Mouse (Mus musculus): ENCODE data around the gene Mad1l1.

Gene Mad1l1

GRCm38 (mm10) chr5:140331615-140332512 lies 10.5 kb upstream of the Mad1l1 start, which contains the start of gene Mrm2:
TSS of gene Mrm2 (minus strand) at chr5:140331898.
- peak; percentile 67 to 77 for DNase-seq (ENCODE audit: low spot score in 2 of 2)

GRCm38 (mm10) chr5:140324058-140324457 lies 2.7 kb upstream of the Mad1l1 start:
- DNase-seq (ENCODE audit: low spot score in 2 of 2) = no peak

- no peak for DNase-seq (ENCODE audit: low spot score in 2 of 2)
These were observed 614 bp upstream of the Mad1l1 start for GRCm38 (mm10) chr5:140321756-140322575.

GRCm38 (mm10) chr5:140316716-140317115 lies 4.6 kb downstream of the Mad1l1 start:
- DNase-seq (ENCODE audit: low spot score in 2 of 2) = no peak

- no peak for DNase-seq (ENCODE audit: low spot score in 2 of 2)
These were observed 13.8 kb downstream of the Mad1l1 start for GRCm38 (mm10) chr5:140307602-140308001.

- no peak for DNase-seq (ENCODE audit: low spot score in 2 of 2)
These were observed 15.3 kb downstream of the Mad1l1 start for GRCm38 (mm10) chr5:140306016-140306415.

- no peak for DNase-seq (ENCODE audit: low spot score in 2 of 2)
These were observed 23.1 kb downstream of the Mad1l1 start for GRCm38 (mm10) chr5:140298291-140298690.

GRCm38 (mm10) chr5:140292152-140292551 lies 29.2 kb downstream of the Mad1l1 start:
- DNase-seq (ENCODE audit: low spot score in 2 of 2) = peak in 1 of 2 experiments; percentile 42

GRCm38 (mm10) chr5:140289161-140289560 lies 32.2 kb downstream of the Mad1l1 start:
- no peak for DNase-seq (ENCODE audit: low spot score in 2 of 2)

- DNase-seq (ENCODE audit: low spot score in 2 of 2) = no peak
These were observed 33.1 kb downstream of the Mad1l1 start for GRCm38 (mm10) chr5:140288287-140288686.

GRCm38 (mm10) chr5:140284761-140285160 lies 36.6 kb downstream of the Mad1l1 start:
- DNase-seq (ENCODE audit: low spot score in 2 of 2) = no peak

GRCm38 (mm10) chr5:140284011-140284410 lies 37.3 kb downstream of the Mad1l1 start:
- no peak for DNase-seq (ENCODE audit: low spot score in 2 of 2)

- no peak for DNase-seq (ENCODE audit: low spot score in 2 of 2)
These were observed 38.5 kb downstream of the Mad1l1 start for GRCm38 (mm10) chr5:140282900-140283299.

GRCm38 (mm10) chr5:140282376-140282775 lies 39.0 kb downstream of the Mad1l1 start:
- DNase-seq (ENCODE audit: low spot score in 2 of 2) = no peak

- DNase-seq (ENCODE audit: low spot score in 2 of 2) = no peak
These were observed 41.1 kb downstream of the Mad1l1 start for GRCm38 (mm10) chr5:140280205-140280604.

- no peak for DNase-seq (ENCODE audit: low spot score in 2 of 2)
These were observed 44.6 kb downstream of the Mad1l1 start for GRCm38 (mm10) chr5:140276779-140277178.

GRCm38 (mm10) chr5:140270976-140271685 lies 50.2 kb downstream of the Mad1l1 start:
- DNase-seq (ENCODE audit: low spot score in 2 of 2) = no peak

GRCm38 (mm10) chr5:140268396-140268795 lies 53.0 kb downstream of the Mad1l1 start:
- DNase-seq (ENCODE audit: low spot score in 2 of 2) = no peak

GRCm38 (mm10) chr5:140267061-140267460 lies 54.3 kb downstream of the Mad1l1 start:
- no peak for DNase-seq (ENCODE audit: low spot score in 2 of 2)

GRCm38 (mm10) chr5:140264825-140265575 lies 56.4 kb downstream of the Mad1l1 start:
- DNase-seq (ENCODE audit: low spot score in 2 of 2) = no peak
